Mouse (Mus musculus) liver, postnatal 0 days (tissue): Measurements from ENCODE around the gene E4f1. TPM values are rescaled to one million over a fixed set of nuclear protein-coding genes. Genes with fewer than 3 reads are reported as not detected.

Source experiments
- ATAC-seq: fragments of 200-750 bp; cut with Nextera tagmentation; 2 replicates; pipeline ENCODE4 v1.8.0; 2017; ENCODE audit warnings: mild to moderate bottlenecking, moderate library complexity
- DNase-seq: peaks from one replicate; pipeline ENCODE4 v3.0.0-alpha.2; 2016
- H3K27ac ChIP-seq: fragments of 300-500 bp; sonication (generic); 2 replicates; pipeline ENCODE4 v1.5.1; 2014; ENCODE audit warnings: antibody characterized with exemption, moderate library complexity, mild to moderate bottlenecking, low read depth
- H3K27me3 ChIP-seq: fragments of 300-500 bp; sonication (generic); 2 replicates; pipeline ENCODE4 v1.6.1; 2014; ENCODE audit warnings: low read length, control low read depth, mixed read lengths; ENCODE audit not compliant: insufficient read depth
- H3K36me3 ChIP-seq: fragments of 300-500 bp; sonication (generic); replicated peaks from 2 replicates; pipeline ENCODE4 v1.6.1; 2014; ENCODE audit warnings: mild to moderate bottlenecking, control low read depth, low read length, moderate library complexity, mixed read lengths; ENCODE audit not compliant: insufficient read depth
- H3K4me1 ChIP-seq: fragments of 300-500 bp; sonication (generic); 2 replicates; pipeline ENCODE4 v1.6.1; 2014; ENCODE audit warnings: antibody characterized with exemption, mild to moderate bottlenecking, control low read depth; ENCODE audit not compliant: insufficient read depth
- H3K4me2 ChIP-seq: fragments of 300-500 bp; sonication (generic); 2 replicates; pipeline ENCODE4 v1.6.1; 2014; ENCODE audit warnings: low read depth, mild to moderate bottlenecking, low read length, moderate library complexity, mixed read lengths
- H3K4me3 ChIP-seq: fragments of 300-500 bp; sonication (generic); 2 replicates; pipeline ENCODE4 v1.5.1; 2014; ENCODE audit warnings: low read depth, low read length
- H3K9ac ChIP-seq: fragments of 300-500 bp; sonication (generic); replicated peaks from 2 replicates; pipeline ENCODE4 v1.6.1; 2014; ENCODE audit warnings: mild to moderate bottlenecking, moderate library complexity
- H3K9me3 ChIP-seq: fragments of 300-500 bp; sonication (generic); 2 replicates; pipeline ENCODE4 v1.6.1; 2016; ENCODE audit warnings: mild to moderate bottlenecking, control low read depth, low read length, mixed read lengths
- CTCF ChIP-seq: sonication (generic); IDR thresholded peaks from 2 replicates; pipeline ENCODE4 v1.5.1; 2016; ENCODE audit warnings: antibody characterized with exemption, low read depth
- EP300 ChIP-seq: IDR thresholded peaks from 2 replicates; pipeline ENCODE4 v1.6.1; 2016; ENCODE audit warnings: antibody characterized with exemption, low read depth, mild to moderate bottlenecking
- WGBS: fragments of 180-500 bp; shearing (Covaris S2); extraction: QIAGEN DNeasy Blood & Tissue Kit; methylation state at CpG from one replicate; pipeline ENCODE4 v1.1.7; 2014; ENCODE audit not compliant: insufficient replicate concordance; 5-methylcytosine and 5-hydroxymethylcytosine counted together
- polyA plus RNA-seq: library from polyadenylated mRNA; unstranded; fragments of >200 nt; fragmentation: Nextera tagmentation; extraction: Ambion mirVana; gene quantifications from 2 replicates; pipeline ENCODE4 v1.2.1, GENCODE M21; 2015

The E4f1 gene
- 4.5 and 6.4 TPM in 2 replicates for polyA plus RNA-seq

- Histone ChIP-seq H3K9me3 (no peaks in the 10 kb centered on the region), H3K9ac (peak within 1 kb of the TSS; percentile 90), H3K27me3 (no peaks in the 10 kb centered on the region), H3K36me3 (peaks cover 17% of the 10 kb centered on the region), H3K27ac (peak within 1 kb of the TSS; percentile 83), H3K4me2 (peak within 1 kb of the TSS; percentile 95), H3K4me3 (peak within 1 kb of the TSS; percentile 88), H3K4me1 (peaks cover 17% of the 10 kb centered on the region)
- ATAC-seq: peak; percentile 99
- TF ChIP-seq CTCF (no peak), EP300 (no peak; the same call in 1 of the 2 replicates)
- WGBS: under 1% methylated on average over 60 of the region's 75 CpGs
- DNase-seq: peak; percentile 99
Measured at GRCm38 (mm10) chr17:24469910-24470602, at the start of gene E4f1, which contains the start of gene Pgp. E4f1 (minus strand) TSS chr17:24470313. Pgp (plus strand) TSS chr17:24470392.

- WGBS: 84% methylated on average over 23 of the region's 24 CpGs
- Histone ChIP-seq H3K9me3 (no peaks in the 10 kb centered on the region), H3K27ac (0 out of 2 replicates have a peak overlapping the region, but pooled peaks have one; percentile 1), H3K4me1 (no peaks in the 10 kb centered on the region), H3K4me3 (no peak overlapping the region), H3K27me3 (no peaks in the 10 kb centered on the region), H3K9ac (no peak overlapping the region), H3K36me3 (peaks cover 69% of the 10 kb centered on the region), H3K4me2 (no peak overlapping the region)
- TF ChIP-seq EP300: no peak
- TF ChIP-seq CTCF: no peak
- ATAC-seq (peak; percentile 33; the same call in 1 of the 2 replicates), DNase-seq (no peak)
Measured at GRCm38 (mm10) chr17:24514270-24515257, 44.5 kb upstream of the E4f1 start.

- Histone ChIP-seq H3K4me3 (no peak overlapping the region), H3K27ac (no peak overlapping the region), H3K9me3 (no peaks in the 10 kb centered on the region), H3K4me2 (no peak overlapping the region), H3K36me3 (peaks cover 71% of the 10 kb centered on the region), H3K27me3 (no peaks in the 10 kb centered on the region), H3K4me1 (no peaks in the 10 kb centered on the region), H3K9ac (no peak overlapping the region)
- TF ChIP-seq EP300: no peak
- TF ChIP-seq CTCF: peak; percentile 70
- WGBS: 60% methylated on average over 5 of the region's 5 CpGs
- no peak for ATAC-seq
- peak; percentile 58 for DNase-seq
Measured at GRCm38 (mm10) chr17:24513609-24514008, 43.5 kb upstream of the E4f1 start.

- DNase-seq (no peak), ATAC-seq (no peak)
- Histone ChIP-seq H3K9me3 (no peaks in the 10 kb centered on the region), H3K27me3 (no peaks in the 10 kb centered on the region), H3K9ac (no peak overlapping the region), H3K36me3 (peaks cover 43% of the 10 kb centered on the region), H3K27ac (no peak overlapping the region), H3K4me1 (0 out of 2 replicates have a peak, but pooled peaks cover 3% of the 10 kb centered on the region), H3K4me2 (no peak overlapping the region), H3K4me3 (no peak overlapping the region)
- TF ChIP-seq CTCF (no peak), EP300 (no peak)
- WGBS: 78% methylated on average over 12 of the region's 12 CpGs
Measured at GRCm38 (mm10) chr17:24507806-24508460, 37.8 kb upstream of the E4f1 start.

- TF ChIP-seq EP300: no peak
- no peak for TF ChIP-seq CTCF
- Histone ChIP-seq H3K27me3 (no peaks in the 10 kb centered on the region), H3K9me3 (no peaks in the 10 kb centered on the region), H3K9ac (no peak overlapping the region), H3K4me3 (no peak overlapping the region), H3K4me2 (peak overlapping the region; percentile 58), H3K27ac (no peak overlapping the region), H3K4me1 (0 out of 2 replicates have a peak, but pooled peaks cover 3% of the 10 kb centered on the region), H3K36me3 (peaks cover 39% of the 10 kb centered on the region)
- DNase-seq (no peak), ATAC-seq (peak; percentile 71)
- WGBS: 50% methylated on average over 19 of the region's 19 CpGs
Measured at GRCm38 (mm10) chr17:24507129-24507664, 37.1 kb upstream of the E4f1 start.
